Mouse (Mus musculus) megakaryocyte, embryonic 14.5 days (primary cell): ENCODE data around the gene Etv1. TPM values are rescaled to one million over a fixed set of nuclear protein-coding genes. Genes with fewer than 3 reads are reported as not detected.

Experiments
- H3K27me3 ChIP-seq: replicated peaks from 2 replicates; pipeline ENCODE3; 2012; ENCODE audit warnings: inconsistent platforms
- H3K36me3 ChIP-seq: replicated peaks from 2 replicates; pipeline ENCODE3; 2012; ENCODE audit warnings: low read length, inconsistent platforms, mixed read lengths
- H3K4me1 ChIP-seq: 2 replicates; pipeline ENCODE4 v1.6.1; 2012; ENCODE audit warnings: inconsistent platforms
- H3K4me3 ChIP-seq: replicated peaks from 2 replicates; pipeline ENCODE3; 2012; ENCODE audit warnings: moderate library complexity, mild to moderate bottlenecking, inconsistent platforms
- H3K9me3 ChIP-seq: 2 replicates; pipeline ENCODE4 v1.6.1; 2012; ENCODE audit warnings: inconsistent platforms
- FLI1 ChIP-seq: IDR thresholded peaks from 2 replicates; pipeline ENCODE4 v1.6.1; 2012; ENCODE audit warnings: low read length, inconsistent platforms, mixed read lengths
- GATA1 ChIP-seq: IDR thresholded peaks from 3 replicates; pipeline ENCODE4 v1.6.1; 2012; ENCODE audit warnings: mixed read lengths, low read length, inconsistent platforms, borderline replicate concordance
- polyA plus RNA-seq: library from polyadenylated mRNA; stranded (reverse); fragments of >175 nt; gene quantifications from 2 replicates; pipeline ENCODE4 v1.2.3, GENCODE M21; 2012; ENCODE audit warnings: low replicate concordance; ENCODE audit not compliant: insufficient read depth

Gene Etv1
- polyA plus RNA-seq = 0.78 TPM in 1 of 2 replicates, not detected in the other

GRCm38 (mm10) chr12:38779186-38779777 lies at the start of gene Etv1:
TSS of gene Etv1 (plus strand) at chr12:38779380.
- peak within 1 kb of the TSS; percentile 93 for H3K4me3 ChIP-seq
- H3K9me3 ChIP-seq = no peaks in the 10 kb centered on the region
- H3K27me3 ChIP-seq = peaks cover 11% of the 10 kb centered on the region
- no peak for TF ChIP-seq FLI1
- no peak for TF ChIP-seq GATA1
- peaks cover 30% of the 10 kb centered on the region for H3K4me1 ChIP-seq
- no peaks in the 10 kb centered on the region for H3K36me3 ChIP-seq

- Histone ChIP-seq H3K4me3 (no peak overlapping the region), H3K9me3 (peaks cover 12% of the 10 kb centered on the region; the same call in 1 of the 2 replicates), H3K36me3 (no peaks in the 10 kb centered on the region), H3K27me3 (no peaks in the 10 kb centered on the region), H3K4me1 (no peaks in the 10 kb centered on the region)
- TF ChIP-seq GATA1 (no peak), FLI1 (no peak)
Measured at GRCm38 (mm10) chr12:38729661-38730060, 49.5 kb upstream of the Etv1 start.

- TF ChIP-seq FLI1 (no peak), GATA1 (no peak)
- Histone ChIP-seq H3K27me3 (no peaks in the 10 kb centered on the region), H3K36me3 (no peaks in the 10 kb centered on the region), H3K4me3 (no peak overlapping the region), H3K9me3 (peaks cover 10% of the 10 kb centered on the region; the same call in 1 of the 2 replicates), H3K4me1 (no peaks in the 10 kb centered on the region)
Measured at GRCm38 (mm10) chr12:38730791-38731190, 48.4 kb upstream of the Etv1 start.

DNA sequence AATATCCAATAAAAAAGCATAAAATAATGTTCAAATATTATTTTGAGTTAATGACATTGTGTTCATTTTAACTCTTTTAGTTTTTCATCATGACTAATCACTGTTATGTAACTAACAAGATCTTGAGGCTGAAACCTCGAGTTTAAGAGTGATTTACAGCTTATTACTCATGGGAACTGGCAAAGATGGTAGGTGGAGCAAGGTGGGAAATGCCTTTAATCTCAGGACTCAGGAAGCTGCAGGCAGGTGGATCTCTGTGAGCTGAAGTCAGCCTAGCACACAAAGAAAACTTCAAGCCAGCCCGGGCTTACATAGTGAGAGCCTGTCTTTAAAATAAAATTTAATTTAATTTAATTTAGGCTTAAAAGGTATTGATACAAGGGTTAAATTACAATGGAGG lies 19.9 kb upstream of the Etv1 start:
- no peaks in the 10 kb centered on the region for H3K4me1 ChIP-seq
- H3K4me3 ChIP-seq = no peak overlapping the region
- TF ChIP-seq GATA1 (no peak), FLI1 (no peak)

GRCm38 (mm10) chr12:38777316-38777715 lies 1.9 kb upstream of the Etv1 start:
- no peaks in the 10 kb centered on the region for H3K36me3 ChIP-seq
- peaks cover 30% of the 10 kb centered on the region for H3K4me1 ChIP-seq
- H3K9me3 ChIP-seq = no peaks in the 10 kb centered on the region
- H3K4me3 ChIP-seq = no peak overlapping the region
- TF ChIP-seq FLI1 = no peak
- TF ChIP-seq GATA1 = no peak
- peaks cover 10% of the 10 kb centered on the region for H3K27me3 ChIP-seq

More for the DNA sequence above, 19.9 kb upstream of the Etv1 start:
- Histone ChIP-seq H3K36me3 (no peaks in the 10 kb centered on the region), H3K27me3 (no peaks in the 10 kb centered on the region), H3K9me3 (no peaks in the 10 kb centered on the region)

DNA sequence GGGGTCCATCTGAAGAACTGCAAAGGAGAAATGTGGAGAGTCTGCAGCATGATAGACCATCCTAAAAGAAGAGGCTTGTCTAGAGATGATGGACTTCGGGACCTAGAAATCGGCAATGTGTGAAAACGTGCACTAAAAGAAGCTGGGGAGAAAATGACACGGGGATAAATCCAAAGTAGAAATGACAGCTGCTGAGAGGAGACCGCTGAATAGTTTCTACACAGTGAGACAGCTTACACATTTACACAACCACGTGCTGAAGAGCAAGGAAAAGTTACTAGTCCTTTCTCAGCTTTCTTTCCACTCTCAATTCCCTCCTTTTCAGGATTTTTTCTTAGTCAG lies 1.3 kb upstream of the Etv1 start:
- peaks cover 10% of the 10 kb centered on the region for H3K27me3 ChIP-seq
- H3K4me3 ChIP-seq = peak overlapping the region; percentile 93
- H3K9me3 ChIP-seq = no peaks in the 10 kb centered on the region
- H3K36me3 ChIP-seq = no peaks in the 10 kb centered on the region
- TF ChIP-seq FLI1 (no peak), GATA1 (no peak)
- H3K4me1 ChIP-seq = peaks cover 30% of the 10 kb centered on the region

DNA sequence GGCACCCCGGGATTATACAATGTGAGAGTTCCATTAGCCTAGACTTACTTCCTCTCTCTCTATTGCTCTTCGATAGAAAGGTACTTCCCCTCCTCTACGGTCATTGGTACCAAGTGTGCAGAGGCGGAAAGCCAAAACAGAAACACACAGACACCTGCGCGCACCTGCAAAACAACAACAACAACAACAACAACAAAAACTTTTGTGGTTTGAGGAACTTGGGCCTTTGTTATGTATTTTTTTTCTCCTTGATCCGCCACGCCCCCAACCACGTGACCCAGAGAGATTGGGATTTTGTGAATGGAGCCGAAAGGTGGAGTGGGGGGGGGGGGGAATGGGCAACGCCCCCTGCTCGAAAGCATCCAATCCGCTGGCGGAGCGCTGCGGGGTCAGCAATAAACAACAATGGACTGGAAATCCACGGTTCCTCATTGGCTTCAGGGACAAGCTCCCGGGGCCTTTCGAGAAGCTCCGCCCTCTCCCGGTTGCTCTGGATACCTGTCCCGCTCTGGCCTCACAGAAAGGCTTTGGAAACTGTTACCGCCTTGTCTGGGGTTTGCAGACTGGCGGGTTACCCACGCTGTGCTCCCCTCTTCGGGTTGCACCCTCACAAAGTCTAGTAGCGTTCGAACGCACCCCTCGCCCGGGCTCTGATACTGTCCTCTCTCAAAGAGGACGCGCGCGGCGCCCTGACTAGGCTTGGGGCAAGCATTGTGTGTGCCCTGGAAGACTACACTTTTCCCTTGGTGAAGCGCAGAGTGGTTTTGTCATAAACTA lies 693 bp upstream of the Etv1 start:
- no peaks in the 10 kb centered on the region for H3K36me3 ChIP-seq
- peaks cover 30% of the 10 kb centered on the region for H3K4me1 ChIP-seq
- no peak for TF ChIP-seq GATA1
- TF ChIP-seq FLI1 = no peak

GRCm38 (mm10) chr12:38780006-38780954 lies 1.1 kb downstream of the Etv1 start:
- peaks cover 11% of the 10 kb centered on the region for H3K27me3 ChIP-seq
- H3K4me3 ChIP-seq = peak overlapping the region; percentile 93
- no peaks in the 10 kb centered on the region for H3K36me3 ChIP-seq
- TF ChIP-seq FLI1 = no peak
- TF ChIP-seq GATA1 = no peak
- H3K9me3 ChIP-seq = no peaks in the 10 kb centered on the region
- peaks cover 30% of the 10 kb centered on the region for H3K4me1 ChIP-seq

More for the DNA sequence above, 693 bp upstream of the Etv1 start:
- Histone ChIP-seq H3K9me3 (no peaks in the 10 kb centered on the region), H3K27me3 (peaks cover 11% of the 10 kb centered on the region), H3K4me3 (peak overlapping the region; percentile 93)

GRCm38 (mm10) chr12:38780955-38781304 lies 1.8 kb downstream of the Etv1 start:
- Histone ChIP-seq H3K9me3 (no peaks in the 10 kb centered on the region), H3K4me3 (peak overlapping the region; percentile 93), H3K27me3 (peaks cover 11% of the 10 kb centered on the region), H3K36me3 (no peaks in the 10 kb centered on the region), H3K4me1 (peaks cover 30% of the 10 kb centered on the region)
- no peak for TF ChIP-seq FLI1
- TF ChIP-seq GATA1 = no peak

DNA sequence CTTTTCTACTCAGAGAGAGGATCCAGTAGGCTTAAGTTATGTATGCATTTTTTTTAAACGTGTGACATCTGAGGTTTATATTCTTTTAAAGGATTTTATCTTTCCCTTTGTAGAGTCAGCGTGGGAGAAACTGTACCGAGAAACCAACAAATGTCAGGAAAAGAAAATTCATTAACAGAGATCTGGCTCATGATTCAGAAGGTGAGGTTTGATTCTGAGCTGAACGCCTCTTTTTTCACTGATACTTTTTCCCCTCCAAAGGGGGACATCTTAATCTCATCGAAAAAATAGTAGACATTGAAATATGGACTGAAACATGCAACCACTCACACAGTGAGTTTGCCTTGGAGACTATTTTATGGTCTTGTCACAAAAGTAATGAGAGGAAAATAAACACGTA lies 2.5 kb downstream of the Etv1 start:
- no peaks in the 10 kb centered on the region for H3K9me3 ChIP-seq
- H3K4me3 ChIP-seq = no peak overlapping the region
- peaks cover 30% of the 10 kb centered on the region for H3K4me1 ChIP-seq
- H3K36me3 ChIP-seq = no peaks in the 10 kb centered on the region
- peaks cover 11% of the 10 kb centered on the region for H3K27me3 ChIP-seq
- TF ChIP-seq FLI1 (no peak), GATA1 (no peak)
